Mouse (Mus musculus): ENCODE measurements around the gene Frmd6. TPM values are rescaled to one million over a fixed set of nuclear protein-coding genes. Genes with fewer than 3 reads are reported as not detected.

Frmd6 gene
- polyA plus RNA-seq, 1 experiment from 2014 or later, result 8.3 TPM

DNA sequence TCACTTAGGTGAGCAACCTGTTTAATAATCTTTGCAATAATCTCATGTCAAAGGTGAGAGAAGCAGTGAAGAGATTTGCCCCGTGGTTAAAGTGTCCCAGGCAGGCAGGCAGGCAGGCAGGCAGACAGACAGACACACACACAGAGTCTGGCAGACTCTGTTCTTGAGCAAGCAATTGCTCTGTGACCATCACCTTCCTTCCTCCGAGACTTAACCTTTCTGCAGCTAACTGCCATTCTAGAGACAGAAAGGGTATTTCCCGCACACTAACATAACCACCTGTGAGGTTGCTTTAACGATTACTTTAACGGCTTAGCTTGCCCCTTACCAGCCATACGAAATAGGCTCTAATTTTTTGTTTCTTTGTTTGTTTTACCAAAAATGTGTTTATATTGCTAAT lies 30.4 kb downstream of the Frmd6 start:
- H3K36me3 ChIP-seq (ENCODE audit: control insufficient read depth, insufficient read depth, low read length), result no peaks in the 10 kb centered on the region
- H3K9ac ChIP-seq (ENCODE audit: low read depth, low read length), result no peak overlapping the region
- H3K27ac ChIP-seq (ENCODE audit: low read length), result no peak overlapping the region
- no peak overlapping the region for H3K4me2 ChIP-seq (ENCODE audit: low read length)
- no peaks in the 10 kb centered on the region for H3K27me3 ChIP-seq (ENCODE audit: control insufficient read depth, insufficient read depth, low read depth, low read length)
- no peaks in the 10 kb centered on the region for H3K9me3 ChIP-seq (replicated peaks; ENCODE audit: control insufficient read depth, low read length, poor library complexity, severe bottlenecking)
- H3K4me1 ChIP-seq (ENCODE audit: control insufficient read depth, insufficient read depth, low read length), result no peaks in the 10 kb centered on the region
- WGBS, result 89% methylated on average over 6 of the region's 6 CpGs
- no peak overlapping the region for H3K4me3 ChIP-seq (ENCODE audit: low read depth, low read length)
- ATAC-seq, result no peak

DNA sequence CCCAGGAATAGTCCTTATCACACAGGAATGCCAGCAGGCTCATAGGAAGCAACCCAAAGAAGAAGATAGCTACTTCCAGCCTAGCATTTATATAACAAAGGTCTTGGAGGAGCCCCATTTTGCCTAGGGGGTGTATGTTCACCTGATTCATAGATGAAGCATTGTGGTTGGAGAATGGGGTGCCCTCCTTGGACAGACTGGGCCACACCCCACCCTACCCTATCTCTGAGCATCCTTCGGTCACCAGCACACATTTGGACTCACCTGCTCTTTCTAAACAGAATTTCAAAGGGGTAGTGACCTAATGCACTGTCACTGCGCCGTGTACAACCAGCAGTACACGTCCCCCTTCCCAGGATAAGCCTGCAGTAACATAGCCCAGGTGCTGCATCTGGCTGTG lies 31.5 kb downstream of the Frmd6 start:
- H3K4me2 ChIP-seq (ENCODE audit: low read length), result no peak overlapping the region
- H3K27me3 ChIP-seq (ENCODE audit: control insufficient read depth, insufficient read depth, low read depth, low read length), result no peaks in the 10 kb centered on the region
- no peak for ATAC-seq
- no peaks in the 10 kb centered on the region for H3K9me3 ChIP-seq (replicated peaks; ENCODE audit: control insufficient read depth, low read length, poor library complexity, severe bottlenecking)
- 97% methylated on average over 4 of the region's 4 CpGs for WGBS
- no peaks in the 10 kb centered on the region for H3K36me3 ChIP-seq (ENCODE audit: control insufficient read depth, insufficient read depth, low read length)
- no peaks in the 10 kb centered on the region for H3K4me1 ChIP-seq (ENCODE audit: control insufficient read depth, insufficient read depth, low read length)
- H3K9ac ChIP-seq (ENCODE audit: low read depth, low read length), result no peak overlapping the region
- no peak overlapping the region for H3K4me3 ChIP-seq (ENCODE audit: low read depth, low read length)
- H3K27ac ChIP-seq (ENCODE audit: low read length), result no peak overlapping the region

DNA sequence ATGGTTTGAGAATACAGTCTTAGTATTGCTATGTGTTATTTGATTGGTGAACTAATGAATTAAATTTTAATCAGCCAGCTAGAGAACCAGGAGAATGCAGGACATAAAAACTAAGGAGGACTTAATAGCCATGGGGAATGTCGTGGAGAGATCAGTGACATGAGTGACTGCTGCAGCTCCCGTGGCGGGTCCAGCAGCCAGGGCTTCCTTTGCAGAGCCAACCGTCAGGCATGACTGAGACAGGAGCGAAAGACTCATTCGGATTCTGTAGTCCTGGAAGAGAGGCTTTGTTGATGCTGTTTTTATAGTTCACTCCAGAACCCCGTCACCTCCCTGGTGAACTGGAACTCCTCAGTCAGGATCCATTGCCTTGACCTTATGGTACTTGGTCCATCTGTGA lies 38.0 kb downstream of the Frmd6 start:
- Histone ChIP-seq H3K27ac (ENCODE audit: low read length) (no peak overlapping the region), H3K36me3 (ENCODE audit: control insufficient read depth, insufficient read depth, low read length) (no peaks in the 10 kb centered on the region), H3K27me3 (ENCODE audit: control insufficient read depth, insufficient read depth, low read depth, low read length) (no peaks in the 10 kb centered on the region), H3K4me2 (ENCODE audit: low read length) (no peak overlapping the region), H3K4me3 (ENCODE audit: low read depth, low read length) (no peak overlapping the region), H3K9ac (ENCODE audit: low read depth, low read length) (no peak overlapping the region), H3K9me3 (replicated peaks; ENCODE audit: control insufficient read depth, low read length, poor library complexity, severe bottlenecking) (no peaks in the 10 kb centered on the region), H3K4me1 (ENCODE audit: control insufficient read depth, insufficient read depth, low read length) (peaks cover 3% of the 10 kb centered on the region)
- ATAC-seq, result no peak
- 70% methylated on average over 7 of the region's 7 CpGs for WGBS

DNA sequence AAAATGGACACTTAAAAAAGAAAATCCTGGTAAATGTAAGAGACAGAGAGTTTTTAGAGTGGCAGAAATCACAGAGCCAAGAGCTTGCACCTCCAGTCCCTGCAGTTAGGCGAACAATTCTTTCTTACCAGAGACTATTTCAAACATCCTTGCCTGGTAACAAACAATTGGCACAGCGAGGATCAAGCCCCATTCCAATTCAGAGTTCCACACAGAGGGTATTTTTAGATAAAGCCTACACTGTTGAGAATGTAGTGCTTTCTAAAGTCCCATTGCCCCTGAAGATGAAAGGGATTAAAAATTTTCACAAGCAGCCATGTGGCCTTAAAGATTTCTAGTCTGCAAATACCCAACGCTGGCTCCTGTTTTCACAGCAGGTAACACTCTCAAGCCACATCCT lies 42.5 kb downstream of the Frmd6 start:
- Histone ChIP-seq H3K27ac (ENCODE audit: low read length) (no peak overlapping the region), H3K4me1 (ENCODE audit: control insufficient read depth, insufficient read depth, low read length) (peaks cover 7% of the 10 kb centered on the region), H3K36me3 (ENCODE audit: control insufficient read depth, insufficient read depth, low read length) (no peaks in the 10 kb centered on the region), H3K4me2 (ENCODE audit: low read length) (no peak overlapping the region), H3K9me3 (replicated peaks; ENCODE audit: control insufficient read depth, low read length, poor library complexity, severe bottlenecking) (no peaks in the 10 kb centered on the region), H3K27me3 (ENCODE audit: control insufficient read depth, insufficient read depth, low read depth, low read length) (no peaks in the 10 kb centered on the region), H3K4me3 (ENCODE audit: low read depth, low read length) (no peak overlapping the region), H3K9ac (ENCODE audit: low read depth, low read length) (no peak overlapping the region)
- WGBS, result 24% methylated on average over 3 of the region's 3 CpGs
- ATAC-seq, result no peak

DNA sequence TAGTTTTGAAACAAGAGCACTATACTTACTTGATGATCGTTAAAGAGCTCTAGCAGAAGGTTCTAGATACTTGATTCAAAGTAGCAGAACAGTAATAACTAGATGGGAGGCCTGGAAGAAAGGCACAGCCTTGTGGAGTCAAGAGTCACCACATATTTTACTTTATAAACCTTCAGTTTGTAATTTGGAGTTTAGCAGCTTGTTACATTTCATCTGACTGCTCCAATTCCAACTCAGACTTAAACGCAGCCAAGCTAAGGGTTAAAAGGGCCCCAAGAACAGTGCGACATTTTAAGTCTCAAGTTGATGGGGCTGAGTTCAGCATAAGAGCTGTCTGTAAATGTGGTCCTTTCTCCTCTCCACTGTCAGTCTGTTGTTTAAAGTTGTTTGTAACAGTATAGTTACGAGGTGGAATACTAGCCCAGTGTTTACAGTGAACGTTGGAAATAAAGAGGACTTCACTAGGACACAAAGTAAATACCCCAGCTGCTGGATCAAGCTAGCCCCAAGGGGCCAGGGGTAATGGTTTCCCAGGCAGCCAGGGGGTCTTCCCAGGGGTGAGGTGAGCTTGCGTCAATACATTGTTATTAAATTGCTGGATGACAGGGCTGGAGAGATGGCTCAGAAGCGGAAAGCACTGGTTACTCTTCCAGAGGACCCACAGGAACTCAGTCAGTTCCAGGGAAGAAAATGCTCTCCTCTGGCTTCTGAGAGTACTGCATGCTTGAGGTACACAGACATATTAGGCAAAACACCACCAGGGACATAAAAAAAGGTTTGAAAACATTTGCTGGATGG lies 43.1 kb downstream of the Frmd6 start:
- no peak overlapping the region for H3K9ac ChIP-seq (ENCODE audit: low read depth, low read length)
- peaks cover 7% of the 10 kb centered on the region for H3K4me1 ChIP-seq (ENCODE audit: control insufficient read depth, insufficient read depth, low read length)
- H3K4me3 ChIP-seq (ENCODE audit: low read depth, low read length), result no peak overlapping the region
- no peak overlapping the region for H3K27ac ChIP-seq (ENCODE audit: low read length)
- 41% methylated on average over 7 of the region's 7 CpGs for WGBS
- no peaks in the 10 kb centered on the region for H3K27me3 ChIP-seq (ENCODE audit: control insufficient read depth, insufficient read depth, low read depth, low read length)
- no peak for ATAC-seq
- H3K4me2 ChIP-seq (ENCODE audit: low read length), result no peak overlapping the region
- H3K9me3 ChIP-seq (replicated peaks; ENCODE audit: control insufficient read depth, low read length, poor library complexity, severe bottlenecking), result no peaks in the 10 kb centered on the region
- no peaks in the 10 kb centered on the region for H3K36me3 ChIP-seq (ENCODE audit: control insufficient read depth, insufficient read depth, low read length)

DNA sequence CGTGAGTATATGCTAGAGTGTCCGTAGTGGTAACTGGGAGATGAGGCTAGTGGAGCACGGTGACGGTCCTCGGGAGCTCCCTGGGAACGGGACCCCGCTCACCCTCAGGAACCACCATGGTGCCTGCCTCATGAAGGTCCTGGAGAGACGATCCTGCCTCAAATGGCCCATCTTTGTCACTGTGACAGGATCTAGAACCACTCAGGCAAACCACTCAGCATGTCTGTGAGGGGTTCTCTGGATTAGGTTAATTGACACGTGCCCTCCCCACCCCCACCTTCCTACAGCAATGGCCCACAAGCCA lies 43.6 kb downstream of the Frmd6 start:
- Histone ChIP-seq H3K4me2 (ENCODE audit: low read length) (no peak overlapping the region), H3K4me3 (ENCODE audit: low read depth, low read length) (no peak overlapping the region), H3K27ac (ENCODE audit: low read length) (no peak overlapping the region), H3K9ac (ENCODE audit: low read depth, low read length) (no peak overlapping the region), H3K27me3 (ENCODE audit: control insufficient read depth, insufficient read depth, low read depth, low read length) (no peaks in the 10 kb centered on the region), H3K36me3 (ENCODE audit: control insufficient read depth, insufficient read depth, low read length) (no peaks in the 10 kb centered on the region), H3K9me3 (replicated peaks; ENCODE audit: control insufficient read depth, low read length, poor library complexity, severe bottlenecking) (no peaks in the 10 kb centered on the region), H3K4me1 (ENCODE audit: control insufficient read depth, insufficient read depth, low read length) (peaks cover 7% of the 10 kb centered on the region)
- 81% methylated on average over 9 of the region's 9 CpGs for WGBS
- ATAC-seq, result no peak

DNA sequence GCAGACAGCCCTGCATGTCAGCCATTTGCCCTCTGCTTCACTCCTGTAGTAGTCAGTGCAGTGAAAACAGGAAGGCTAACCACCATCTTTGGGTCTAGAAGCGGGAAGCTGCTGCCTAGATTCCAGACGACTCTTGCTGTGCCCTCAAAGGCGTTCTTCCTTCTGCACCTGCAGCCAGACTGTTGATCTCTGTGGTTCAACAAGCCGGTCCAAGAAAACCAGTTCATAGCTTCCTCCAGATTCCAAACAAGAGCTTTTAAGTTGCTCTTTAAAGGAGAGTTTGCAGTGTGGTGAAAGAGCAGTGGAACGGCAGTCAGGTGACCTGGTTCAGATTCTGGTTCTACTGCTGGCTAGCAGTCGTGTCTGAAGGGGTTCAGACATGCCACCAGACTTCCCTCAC lies 48.2 kb downstream of the Frmd6 start:
- WGBS, result 80% methylated on average over 6 of the region's 6 CpGs

DNA sequence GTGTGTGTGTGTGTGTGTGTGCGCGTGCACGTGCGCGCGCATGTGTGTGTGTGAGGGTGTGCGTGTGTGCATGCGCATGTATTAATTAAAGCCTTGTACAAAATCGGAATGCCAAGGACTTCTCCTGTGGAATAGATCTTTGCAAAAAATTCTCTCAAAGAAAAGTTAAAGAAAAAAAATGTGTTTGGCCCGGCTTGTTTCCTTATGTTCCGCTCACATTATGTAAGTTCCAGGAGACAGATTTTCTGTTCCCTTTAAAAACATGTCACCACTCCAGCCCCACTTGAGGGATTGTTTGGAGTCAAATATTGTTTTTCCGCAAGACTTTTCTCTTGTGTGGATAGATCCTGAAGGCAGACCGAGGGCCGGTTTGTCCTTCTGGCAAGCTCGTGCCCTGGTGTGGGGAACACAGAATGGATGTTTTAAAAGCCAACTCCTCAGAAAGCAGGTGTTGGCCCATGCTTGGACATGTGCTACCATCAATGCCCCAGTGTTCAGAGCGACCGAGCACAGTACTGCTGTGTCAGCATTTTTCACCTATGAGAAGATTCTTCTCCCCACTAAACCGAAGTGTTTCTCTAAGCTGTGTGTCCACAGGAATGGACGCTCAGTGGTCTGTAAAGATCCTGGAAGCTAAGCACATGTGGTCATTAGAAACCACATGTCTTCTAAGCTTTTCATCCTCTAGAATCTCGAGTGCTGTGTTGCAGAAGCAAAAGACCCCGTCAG lies 51.1 kb downstream of the Frmd6 start:
- Histone ChIP-seq H3K4me3 (ENCODE audit: low read depth, low read length) (no peak overlapping the region), H3K36me3 (ENCODE audit: control insufficient read depth, insufficient read depth, low read length) (no peaks in the 10 kb centered on the region), H3K27me3 (ENCODE audit: control insufficient read depth, insufficient read depth, low read depth, low read length) (no peaks in the 10 kb centered on the region), H3K9me3 (replicated peaks; ENCODE audit: control insufficient read depth, low read length, poor library complexity, severe bottlenecking) (no peaks in the 10 kb centered on the region), H3K4me1 (ENCODE audit: control insufficient read depth, insufficient read depth, low read length) (no peaks in the 10 kb centered on the region; the same call in 1 of the 2 replicates), H3K27ac (ENCODE audit: low read length) (no peak overlapping the region), H3K4me2 (ENCODE audit: low read length) (no peak overlapping the region), H3K9ac (ENCODE audit: low read depth, low read length) (no peak overlapping the region)
- ATAC-seq, result no peak
- WGBS, result 92% methylated on average over 21 of the region's 21 CpGs

More for the DNA sequence above, 48.2 kb downstream of the Frmd6 start:
- ATAC-seq, result no peak
- Histone ChIP-seq H3K4me2 (ENCODE audit: low read length) (no peak overlapping the region), H3K9ac (ENCODE audit: low read depth, low read length) (no peak overlapping the region), H3K4me1 (ENCODE audit: control insufficient read depth, insufficient read depth, low read length) (peaks cover 2% of the 10 kb centered on the region), H3K4me3 (ENCODE audit: low read depth, low read length) (no peak overlapping the region), H3K27ac (ENCODE audit: low read length) (no peak overlapping the region), H3K9me3 (replicated peaks; ENCODE audit: control insufficient read depth, low read length, poor library complexity, severe bottlenecking) (no peaks in the 10 kb centered on the region), H3K27me3 (ENCODE audit: control insufficient read depth, insufficient read depth, low read depth, low read length) (no peaks in the 10 kb centered on the region), H3K36me3 (ENCODE audit: control insufficient read depth, insufficient read depth, low read length) (no peaks in the 10 kb centered on the region)

DNA sequence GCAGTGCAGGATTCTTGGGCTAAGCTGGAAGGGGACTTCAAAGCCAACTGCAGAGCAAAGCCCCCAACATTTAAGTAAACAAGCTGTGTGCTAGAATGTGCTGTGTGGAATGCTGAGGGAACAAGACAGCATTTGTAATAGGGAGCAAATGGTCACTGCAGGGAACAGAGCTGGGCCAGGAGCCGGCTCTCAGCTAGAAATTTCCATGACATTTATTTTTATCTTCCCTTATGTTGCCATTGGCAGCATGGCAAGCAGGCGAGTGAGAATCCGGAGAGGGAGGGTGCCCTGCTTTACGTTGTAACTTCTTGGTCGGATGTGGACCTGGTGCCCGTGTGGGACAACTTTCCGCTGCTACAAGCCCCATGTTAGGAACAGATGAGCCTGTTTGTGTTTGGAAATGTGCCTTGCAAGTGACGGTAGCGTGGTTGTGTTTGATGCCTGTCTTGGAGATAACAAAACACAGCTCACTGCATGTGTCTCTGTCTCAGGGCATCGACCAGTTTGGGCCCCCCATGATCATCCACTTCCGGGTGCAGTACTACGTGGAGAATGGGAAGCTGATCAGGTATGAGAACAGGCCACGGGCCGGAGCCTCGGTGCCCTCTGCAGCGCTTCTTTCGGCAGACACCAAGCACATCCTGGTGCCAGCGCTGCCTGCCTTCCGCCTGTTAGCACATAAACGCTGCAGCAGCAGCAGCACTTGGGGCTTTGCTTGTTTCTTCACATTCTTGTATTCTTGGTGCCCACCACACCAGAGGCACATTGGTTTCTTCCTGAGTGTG lies 52.8 kb downstream of the Frmd6 start:
- Histone ChIP-seq H3K36me3 (ENCODE audit: control insufficient read depth, insufficient read depth, low read length) (no peaks in the 10 kb centered on the region), H3K27ac (ENCODE audit: low read length) (no peak overlapping the region), H3K9ac (ENCODE audit: low read depth, low read length) (no peak overlapping the region), H3K27me3 (ENCODE audit: control insufficient read depth, insufficient read depth, low read depth, low read length) (no peaks in the 10 kb centered on the region), H3K9me3 (replicated peaks; ENCODE audit: control insufficient read depth, low read length, poor library complexity, severe bottlenecking) (no peaks in the 10 kb centered on the region), H3K4me1 (ENCODE audit: control insufficient read depth, insufficient read depth, low read length) (no peaks in the 10 kb centered on the region; the same call in 1 of the 2 replicates), H3K4me3 (ENCODE audit: low read depth, low read length) (no peak overlapping the region), H3K4me2 (ENCODE audit: low read length) (no peak overlapping the region)
- WGBS, result 92% methylated on average over 20 of the region's 20 CpGs
- no peak for ATAC-seq
